Mouse (Mus musculus): ENCODE results near the gene Hist1h1a. TPM values are rescaled to one million over a fixed set of nuclear protein-coding genes. Genes with fewer than 3 reads are reported as not detected.

Hist1h1a gene
- polyA plus RNA-seq, 1 experiment from 2014 or later, result 3.9 TPM

GRCm38 (mm10) chr13:23806422-23807052, 43.1 kb downstream of the Hist1h1a start, which contains the start of gene Slc17a2:
Gene Slc17a2, plus strand, starts transcription at chr13:23806993.
- Histone ChIP-seq H3K4me1 (replicated peaks; ENCODE audit: control insufficient read depth, insufficient read depth, low read length) (no peaks in the 10 kb centered on the region), H3K27me3 (replicated peaks; ENCODE audit: control insufficient read depth, insufficient read depth, low read length) (no peaks in the 10 kb centered on the region; the same call in 1 of the 2 replicates), H3K36me3 (ENCODE audit: control insufficient read depth, insufficient read depth, low read length) (no peaks in the 10 kb centered on the region), H3K4me2 (no peak within 1 kb of the TSS), H3K4me3 (ENCODE audit: low read depth, low read length) (no peak within 1 kb of the TSS), H3K9ac (ENCODE audit: low read depth, low read length) (no peak within 1 kb of the TSS), H3K9me3 (ENCODE audit: control insufficient read depth, low read length) (no peaks in the 10 kb centered on the region), H3K27ac (ENCODE audit: low read depth, low read length) (no peak within 1 kb of the TSS)
- DNase-seq (ENCODE audit: low spot score) (no peak), ATAC-seq (replicated peaks; ENCODE audit: low FRiP score) (no peak)
- WGBS, result 75% methylated on average over 15 of the region's 15 CpGs

Small RNA genes within 50 kb of the gene (microRNA-seq; reads per million reads assigned to microRNA genes)
- not detected for gene Gm44314 (ENCODE audit: borderline number of aligned reads)
- gene Gm44484 (ENCODE audit: borderline number of aligned reads), result 3.2 reads per million

Other genes with a start within 250 kb of the Hist1h1a start
- gene Hist1h4h, start 232.6 kb upstream of the Hist1h1a start, polyA plus RNA-seq (2014; fragmentation: Nextera tagmentation; extraction: Ambion mirVana), result 3.3 and 4.3 TPM in 2 replicates
- 1.1 and 5.1 TPM in 2 replicates for gene Hist1h2af, start 229.8 kb upstream of the Hist1h1a start, polyA plus RNA-seq (2014; fragmentation: Nextera tagmentation; extraction: Ambion mirVana)
- 5.2 TPM in 2 replicates for gene Hist1h3g, start 228.2 kb upstream of the Hist1h1a start, polyA plus RNA-seq (2014; fragmentation: Nextera tagmentation; extraction: Ambion mirVana)
- gene Hist1h2bh, start 220.3 kb upstream of the Hist1h1a start, polyA plus RNA-seq (2014; fragmentation: Nextera tagmentation; extraction: Ambion mirVana), result 1.6 and 1.7 TPM in 2 replicates
- 0.42 and 0.62 TPM in 2 replicates for gene Hist1h3f, start 219.6 kb upstream of the Hist1h1a start, polyA plus RNA-seq (2014; fragmentation: Nextera tagmentation; extraction: Ambion mirVana)
- gene Hist1h4f, start 212.0 kb upstream of the Hist1h1a start, polyA plus RNA-seq (2014; fragmentation: Nextera tagmentation; extraction: Ambion mirVana), result 0.66 and 1.4 TPM in 2 replicates
- 0.68 and 0.82 TPM in 2 replicates for gene Hist1h1d, start 210.4 kb upstream of the Hist1h1a start, polyA plus RNA-seq (2014; fragmentation: Nextera tagmentation; extraction: Ambion mirVana)
- gene Hist1h3e, start 201.3 kb upstream of the Hist1h1a start, polyA plus RNA-seq (2014; fragmentation: Nextera tagmentation; extraction: Ambion mirVana), result 3.5 and 5.6 TPM in 2 replicates
- 61.3 and 62.9 TPM in 2 replicates for gene Hist1h2ae, start 192.4 kb upstream of the Hist1h1a start, polyA plus RNA-seq (2014; fragmentation: Nextera tagmentation; extraction: Ambion mirVana)
- 5.7 and 6.3 TPM in 2 replicates for gene Hist1h2bg, start 192.3 kb upstream of the Hist1h1a start, polyA plus RNA-seq (2014; fragmentation: Nextera tagmentation; extraction: Ambion mirVana)
- gene Hist1h2bf, start 189.5 kb upstream of the Hist1h1a start, polyA plus RNA-seq (2014; fragmentation: Nextera tagmentation; extraction: Ambion mirVana), result 1.8 TPM in 2 replicates
- gene Hist1h2ad, start 189.3 kb upstream of the Hist1h1a start, polyA plus RNA-seq (2014; fragmentation: Nextera tagmentation; extraction: Ambion mirVana), result 0.84 and 0.92 TPM in 2 replicates
- 7.7 and 8.5 TPM in 2 replicates for gene Hist1h3d, start 187.9 kb upstream of the Hist1h1a start, polyA plus RNA-seq (2014; fragmentation: Nextera tagmentation; extraction: Ambion mirVana)
- 92.8 and 99.3 TPM in 2 replicates for gene Hist1h4d, start 182.1 kb upstream of the Hist1h1a start, polyA plus RNA-seq (2014; fragmentation: Nextera tagmentation; extraction: Ambion mirVana)
- gene Hist1h2be, start 142.5 kb upstream of the Hist1h1a start, polyA plus RNA-seq (2014; fragmentation: Nextera tagmentation; extraction: Ambion mirVana), result 4.4 TPM in 2 replicates
- 17.5 and 21.2 TPM in 2 replicates for gene Hist1h1e, start 141.1 kb upstream of the Hist1h1a start, polyA plus RNA-seq (2014; fragmentation: Nextera tagmentation; extraction: Ambion mirVana)
- 0.79 and 1.5 TPM in 2 replicates for gene Hist1h2ac, start 79.7 kb upstream of the Hist1h1a start, polyA plus RNA-seq (2014; fragmentation: Nextera tagmentation; extraction: Ambion mirVana)
- gene Hist1h2bc, start 79.5 kb upstream of the Hist1h1a start, polyA plus RNA-seq (2014; fragmentation: Nextera tagmentation; extraction: Ambion mirVana), result 31.9 and 35.7 TPM in 2 replicates
- not detected in 2 replicates for gene Hist1h1t, start 67.9 kb upstream of the Hist1h1a start, polyA plus RNA-seq (2014; fragmentation: Nextera tagmentation; extraction: Ambion mirVana)
- gene Hist1h4c, start 65.2 kb upstream of the Hist1h1a start, polyA plus RNA-seq (2014; fragmentation: Nextera tagmentation; extraction: Ambion mirVana), result 5.1 and 5.2 TPM in 2 replicates
- gene Hfe, start 52.8 kb upstream of the Hist1h1a start, polyA plus RNA-seq (2014; fragmentation: Nextera tagmentation; extraction: Ambion mirVana), result 6.1 and 7.2 TPM in 2 replicates
- gene Hist1h1c, start 24.9 kb upstream of the Hist1h1a start, polyA plus RNA-seq (2014; fragmentation: Nextera tagmentation; extraction: Ambion mirVana), result 24.2 and 25.8 TPM in 2 replicates
- 6.1 and 6.7 TPM in 2 replicates for gene Hist1h3c, start 18.1 kb upstream of the Hist1h1a start, polyA plus RNA-seq (2014; fragmentation: Nextera tagmentation; extraction: Ambion mirVana)
- 3.1 and 4.6 TPM in 2 replicates for gene Hist1h2bb, start 16.9 kb upstream of the Hist1h1a start, polyA plus RNA-seq (2014; fragmentation: Nextera tagmentation; extraction: Ambion mirVana)
- 38.5 and 42.1 TPM in 2 replicates for gene Hist1h2ab, start 12.5 kb upstream of the Hist1h1a start, polyA plus RNA-seq (2014; fragmentation: Nextera tagmentation; extraction: Ambion mirVana)
- gene Hist1h3b, start 11.4 kb upstream of the Hist1h1a start, polyA plus RNA-seq (2014; fragmentation: Nextera tagmentation; extraction: Ambion mirVana), result 5.5 and 8.3 TPM in 2 replicates
- gene Hist1h4b, start 6.7 kb upstream of the Hist1h1a start, polyA plus RNA-seq (2014; fragmentation: Nextera tagmentation; extraction: Ambion mirVana), result 4.0 TPM in 2 replicates
- 0.57 TPM in 1 of 2 replicates, not detected in the other for gene Hist1h4a, start 2.4 kb upstream of the Hist1h1a start, polyA plus RNA-seq (2014; fragmentation: Nextera tagmentation; extraction: Ambion mirVana)
- 4.2 and 8.8 TPM in 2 replicates for gene Hist1h3a, start 1.3 kb upstream of the Hist1h1a start, polyA plus RNA-seq (2014; fragmentation: Nextera tagmentation; extraction: Ambion mirVana)
- gene Trim38, start 6.2 kb downstream of the Hist1h1a start, polyA plus RNA-seq (2014; fragmentation: Nextera tagmentation; extraction: Ambion mirVana), result not detected in 2 replicates
- gene Slc17a2, start 43.3 kb downstream of the Hist1h1a start, polyA plus RNA-seq (2014; fragmentation: Nextera tagmentation; extraction: Ambion mirVana), result 0.26 and 0.56 TPM in 2 replicates
- 0.36 and 0.43 TPM in 2 replicates for gene Slc17a3, start 75.8 kb downstream of the Hist1h1a start, polyA plus RNA-seq (2014; fragmentation: Nextera tagmentation; extraction: Ambion mirVana)
- not detected in 2 replicates for gene Slc17a1, start 104.1 kb downstream of the Hist1h1a start, polyA plus RNA-seq (2014; fragmentation: Nextera tagmentation; extraction: Ambion mirVana)
- 0.06 TPM in 1 of 2 replicates, not detected in the other for gene Slc17a4, start 151.3 kb downstream of the Hist1h1a start, polyA plus RNA-seq (2014; fragmentation: Nextera tagmentation; extraction: Ambion mirVana)
- not detected in 2 replicates for gene Hist1h2ba, start 170.5 kb downstream of the Hist1h1a start, polyA plus RNA-seq (2014; fragmentation: Nextera tagmentation; extraction: Ambion mirVana)
- not detected in 2 replicates for gene Hist1h2aa, start 170.8 kb downstream of the Hist1h1a start, polyA plus RNA-seq (2014; fragmentation: Nextera tagmentation; extraction: Ambion mirVana)
- gene Scgn, start 227.5 kb downstream of the Hist1h1a start, polyA plus RNA-seq (2014; fragmentation: Nextera tagmentation; extraction: Ambion mirVana), result 0.21 TPM in 1 of 2 replicates, not detected in the other